Mouse (Mus musculus) skeletal muscle tissue, adult 2 months (tissue): ENCODE measurements around the gene Zfp651.

Experiments
- DNase-seq: peaks from one replicate; pipeline ENCODE4 v3.0.0-alpha.2; 2012; ENCODE audit warnings: low read depth, low spot score

Zfp651 gene

DNA sequence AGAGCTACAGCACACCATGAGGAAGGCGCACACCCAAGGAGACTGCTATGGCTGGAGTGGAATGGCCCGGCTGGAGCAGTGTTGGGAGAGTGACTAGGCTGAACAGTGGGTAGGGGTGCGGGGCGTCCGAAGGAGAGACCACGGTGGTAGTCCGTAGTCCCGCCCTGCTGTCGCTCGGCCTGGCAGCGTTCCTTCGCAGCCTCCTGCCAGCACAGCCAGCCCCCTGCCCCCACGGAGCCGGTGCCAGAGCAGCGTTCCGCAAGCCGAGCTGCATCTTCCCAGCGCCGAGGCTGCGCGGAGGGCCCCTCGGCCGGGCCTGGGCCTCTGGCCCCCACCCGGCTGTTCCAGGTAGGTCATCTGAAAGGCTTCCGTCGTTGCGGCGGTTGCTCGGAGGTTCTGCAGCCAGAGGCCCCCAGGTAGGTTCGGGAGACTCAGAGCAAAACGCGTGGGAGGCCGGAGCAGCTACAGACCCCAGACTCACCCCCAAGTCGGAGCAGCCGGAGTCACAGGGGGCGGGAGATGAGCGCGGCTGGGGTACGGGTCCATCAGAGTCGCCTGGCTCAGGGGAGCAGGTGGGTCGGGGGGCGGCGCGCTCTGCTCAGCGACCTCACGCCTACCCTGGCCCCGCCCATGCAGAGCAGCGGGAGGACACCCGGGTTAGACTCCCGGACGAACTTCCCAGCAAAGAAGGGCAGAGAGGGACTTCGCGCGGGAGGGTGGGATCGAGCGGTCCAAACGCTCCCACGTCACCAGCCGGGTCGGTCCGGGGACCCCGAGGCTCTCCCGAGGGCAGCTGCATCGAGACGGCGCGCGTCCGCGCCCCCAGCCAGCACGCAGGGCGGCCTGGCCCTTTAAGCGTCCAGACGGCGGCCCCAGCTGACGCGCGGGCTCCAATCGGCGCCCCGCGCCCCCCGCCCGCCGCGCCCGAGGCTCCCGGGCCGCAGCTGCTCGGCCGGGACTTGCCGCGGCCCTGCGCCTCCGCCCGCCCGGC is at the start of gene Zfp651:
TSS of gene Zfp651 (plus strand) at position 240 of the 991 bp plus-strand sequence.
- DNase-seq = no peak

DNA sequence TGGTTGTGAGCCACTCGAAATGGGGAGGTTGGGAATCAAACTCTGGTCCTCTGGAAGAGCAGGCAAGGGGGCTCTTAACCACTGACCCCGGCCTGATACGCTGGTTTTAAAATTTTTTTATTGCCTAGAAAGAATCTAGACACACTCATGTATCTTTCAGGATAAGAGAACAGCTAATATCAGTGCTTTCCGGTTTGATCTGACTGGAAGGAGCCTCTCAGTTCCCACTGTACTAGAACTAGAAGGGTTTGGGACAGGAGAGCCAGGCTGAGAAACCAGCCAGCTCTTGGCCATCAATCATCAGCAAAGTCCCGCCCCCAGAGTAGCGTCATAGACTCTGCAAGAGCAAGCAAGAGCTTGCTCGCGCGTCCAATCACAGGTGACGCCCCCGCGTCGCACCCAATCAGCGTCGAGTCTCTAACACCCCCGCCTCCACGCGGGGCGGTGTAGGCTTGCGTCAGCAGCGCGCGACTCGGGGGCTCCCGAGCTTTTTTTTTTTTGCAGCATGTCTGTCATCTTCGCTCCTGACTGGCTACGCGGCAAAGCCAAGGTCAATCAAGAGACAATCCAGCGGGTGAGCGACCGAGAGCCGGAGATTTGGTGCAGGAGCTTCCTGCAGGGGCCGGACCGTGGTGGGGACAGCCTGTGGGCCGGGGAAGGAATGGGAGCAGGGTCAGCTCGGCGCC is 49.1 kb upstream of the Zfp651 start, which contains the start of gene Ss18l2:
TSS of gene Ss18l2 (plus strand) at position 432 of the 686 bp plus-strand sequence.
- DNase-seq = peak; percentile 100

- DNase-seq = no peak
Observed at GRCm38 (mm10) chr9:121710584-121710975, 48.5 kb upstream of the Zfp651 start.

DNA sequence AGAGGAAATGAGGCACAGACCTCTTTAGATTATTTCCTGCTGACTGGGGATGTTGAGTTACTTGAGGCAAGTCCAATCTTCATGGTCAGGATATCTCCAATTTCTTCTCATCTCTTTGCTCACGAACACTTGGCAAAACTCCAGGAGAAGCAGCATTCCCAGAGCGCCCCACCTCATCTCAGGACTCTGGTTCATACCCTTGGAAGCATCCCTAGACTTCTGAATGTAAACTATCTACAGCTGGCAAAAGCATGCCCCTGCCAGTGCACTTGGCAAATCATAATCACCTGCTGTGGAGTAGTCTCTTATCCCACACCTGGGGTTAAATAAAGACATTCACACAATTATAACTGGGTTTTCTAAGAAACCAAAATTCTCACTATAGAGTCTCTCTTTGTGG is 42.1 kb upstream of the Zfp651 start:
- DNase-seq = no peak

- DNase-seq = no peak
Observed at GRCm38 (mm10) chr9:121718070-121718705, 40.9 kb upstream of the Zfp651 start.

DNA sequence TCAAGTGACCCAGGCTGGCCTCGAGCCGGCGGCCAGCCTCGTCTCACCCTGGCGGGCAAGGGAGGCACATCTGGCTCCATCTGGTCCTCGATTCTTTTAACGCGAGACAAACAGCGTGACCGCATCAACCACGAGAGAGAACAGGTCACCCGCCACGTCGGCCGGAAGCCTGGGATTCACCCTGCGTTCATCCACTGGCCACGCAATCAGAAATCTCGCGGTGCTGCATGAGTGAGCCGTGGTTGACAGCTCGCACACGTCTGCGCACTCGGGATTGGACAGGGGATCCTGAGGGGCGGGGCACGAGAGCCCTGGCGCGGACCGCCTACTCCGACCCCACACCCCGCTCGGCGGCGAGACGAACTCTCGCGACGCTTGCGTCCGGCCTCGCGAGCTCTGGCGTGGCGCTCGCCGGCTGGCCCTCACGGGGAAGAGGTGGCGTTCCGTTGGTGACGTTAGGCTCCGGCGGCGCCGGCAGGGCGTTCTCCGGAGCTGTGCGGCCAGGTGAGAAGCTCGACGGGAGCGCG is 40.3 kb upstream of the Zfp651 start, which contains the start of gene Nktr:
TSS of gene Nktr (plus strand) at position 378 of the 527 bp plus-strand sequence.
- DNase-seq = peak; percentile 99

DNA sequence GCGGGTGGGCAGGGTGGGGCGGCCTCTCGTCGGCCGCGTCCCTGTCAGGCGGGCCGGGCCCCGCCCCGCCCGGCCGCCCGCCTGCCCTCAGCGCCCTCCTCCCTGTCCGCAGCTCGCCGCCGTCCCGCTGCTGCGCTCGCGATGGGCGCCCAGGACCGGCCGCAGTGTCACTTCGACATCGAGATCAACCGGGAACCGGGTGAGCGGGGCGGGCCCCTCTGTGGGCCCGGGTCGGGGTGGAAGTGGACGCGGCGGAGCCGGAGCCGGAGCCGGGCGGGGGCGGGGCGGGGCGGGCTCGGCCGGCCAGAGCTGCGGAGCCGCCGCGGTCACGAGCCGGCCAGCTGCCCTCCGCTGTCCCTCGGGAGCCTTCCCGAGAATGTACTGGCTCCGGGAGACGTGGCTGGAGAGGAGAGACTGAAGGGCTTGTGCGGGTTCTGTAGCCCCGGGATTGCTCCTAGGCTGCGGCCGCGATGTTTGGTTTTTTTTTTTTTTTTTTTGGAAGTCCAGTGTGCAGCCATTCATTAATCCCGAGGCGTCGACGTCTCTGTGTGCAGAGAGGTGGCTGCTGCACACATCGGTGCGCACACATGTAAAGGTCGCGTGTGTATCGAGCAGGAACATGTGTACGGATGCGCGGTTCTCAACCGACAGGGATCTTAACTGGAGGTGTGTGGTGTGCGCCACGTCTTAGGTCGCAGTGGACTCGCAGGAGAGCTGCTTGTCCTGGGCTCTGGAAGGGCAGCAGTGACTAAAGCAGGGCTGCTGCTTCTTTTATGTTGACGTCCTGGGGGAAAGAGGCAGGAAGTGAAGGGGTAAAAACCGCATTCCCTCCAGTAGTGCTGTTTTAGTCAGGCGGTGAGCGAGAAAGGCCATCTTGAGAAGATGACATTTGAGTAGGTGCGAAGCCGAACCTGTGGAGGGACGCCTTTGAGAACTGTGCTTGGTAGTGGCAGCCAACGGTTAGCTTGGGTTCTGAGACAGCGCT is 39.5 kb upstream of the Zfp651 start:
- DNase-seq = peak; percentile 59

DNA sequence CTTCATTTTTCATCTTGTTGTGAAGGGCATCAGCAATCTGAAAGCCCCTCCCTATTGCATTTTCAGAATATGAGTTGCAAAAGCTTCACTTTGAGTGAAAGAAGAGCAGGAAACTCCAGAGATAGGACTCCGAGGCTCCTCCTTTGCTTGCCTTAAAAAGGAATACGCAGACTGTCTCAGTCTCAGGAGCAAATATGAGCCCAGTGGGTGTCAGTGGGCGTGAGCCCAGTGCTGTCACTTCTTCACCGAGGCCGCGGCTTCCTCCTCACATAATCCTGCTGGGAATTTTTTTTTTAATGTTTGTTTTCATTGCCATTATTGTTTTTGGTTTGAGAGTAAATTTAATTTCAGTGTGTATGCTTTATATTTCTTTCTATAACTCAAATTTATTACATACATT is 18.6 kb upstream of the Zfp651 start:
- no peak for DNase-seq

DNA sequence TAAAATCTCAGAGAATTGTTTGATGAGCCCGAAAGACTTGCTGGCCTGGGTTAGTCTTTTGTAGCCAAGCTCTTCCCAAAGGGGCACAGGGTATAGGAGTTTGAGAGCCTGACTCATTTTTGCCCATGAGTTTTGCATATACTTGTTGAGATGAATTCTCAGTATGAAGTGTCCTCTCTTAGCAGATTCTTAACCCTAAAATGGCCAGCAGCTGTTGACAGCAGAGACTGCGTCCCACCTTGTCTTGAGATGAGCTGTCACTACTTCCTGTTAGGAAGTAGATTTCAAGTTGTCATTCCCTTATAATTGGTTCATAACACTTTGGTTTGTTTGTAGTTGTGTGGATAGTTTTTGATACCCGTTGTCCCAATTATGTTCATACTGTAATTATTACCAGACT is 18.0 kb upstream of the Zfp651 start:
- DNase-seq = no peak

- no peak for DNase-seq
Observed at GRCm38 (mm10) chr9:121744051-121744450, 15.1 kb upstream of the Zfp651 start.

DNA sequence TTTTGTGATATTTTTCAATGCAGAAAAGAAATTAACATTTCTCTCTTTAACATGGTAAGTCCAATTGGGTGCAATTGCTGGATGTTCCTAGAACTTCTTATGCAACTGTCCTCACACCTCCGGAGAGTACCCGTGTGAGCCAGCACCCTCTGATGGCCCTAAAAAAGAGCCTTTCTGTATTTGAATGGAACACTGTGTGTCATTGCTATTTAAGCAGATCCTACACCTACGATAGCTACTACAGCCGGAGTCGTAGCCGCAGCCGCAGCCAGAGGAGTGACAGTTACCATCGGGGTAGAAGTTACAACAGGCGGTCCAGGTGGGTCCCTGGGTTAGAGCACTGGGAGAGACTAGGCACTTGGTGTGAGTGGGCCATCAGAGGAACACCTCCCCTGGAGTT is 6.4 kb upstream of the Zfp651 start:
- DNase-seq = no peak

GRCm38 (mm10) chr9:121754624-121755023 is 4.5 kb upstream of the Zfp651 start:
- DNase-seq = no peak

GRCm38 (mm10) chr9:121756785-121757184 is 2.3 kb upstream of the Zfp651 start:
- DNase-seq = no peak

- no peak for DNase-seq
Observed at GRCm38 (mm10) chr9:121757432-121757831, 1.7 kb upstream of the Zfp651 start.

- DNase-seq = no peak
Observed at GRCm38 (mm10) chr9:121757835-121758814, 1.0 kb upstream of the Zfp651 start.

GRCm38 (mm10) chr9:121760271-121761090 is 1.4 kb downstream of the Zfp651 start:
- DNase-seq = no peak

GRCm38 (mm10) chr9:121761091-121761665 is 2.0 kb downstream of the Zfp651 start:
- DNase-seq = no peak

DNA sequence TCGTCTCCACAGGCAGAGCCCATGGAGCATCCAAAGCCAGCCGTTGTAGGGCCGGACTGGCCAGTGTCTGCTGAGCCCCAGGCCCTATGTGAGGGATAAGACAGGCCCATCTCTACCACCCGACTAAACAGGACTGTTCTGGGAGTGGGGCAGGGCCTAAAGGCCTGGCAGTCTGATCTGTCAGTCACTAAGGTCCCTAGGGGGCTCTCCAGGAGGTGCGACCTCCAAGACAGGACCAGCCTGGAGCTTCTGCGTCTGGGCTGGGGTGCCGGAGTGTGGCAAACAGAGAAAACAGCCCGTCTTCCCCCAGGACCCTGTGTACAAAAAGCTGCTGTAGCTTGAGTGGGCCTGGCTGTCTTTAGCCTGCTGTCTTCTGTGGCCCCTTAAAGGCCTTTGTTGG is 2.7 kb downstream of the Zfp651 start:
- DNase-seq = no peak
